Mouse (Mus musculus): ENCODE measurements around the gene Rnf182. TPM values are rescaled to one million over a fixed set of nuclear protein-coding genes. Genes with fewer than 3 reads are reported as not detected.

Rnf182 gene
- polyA plus RNA-seq, 1 experiment from 2014 or later = 0.33 TPM

GRCm38 (mm10) chr13:43696011-43696410, 80.5 kb downstream of the Rnf182 start:
- no peak for DNase-seq (ENCODE audit: low spot score)

- no peak for DNase-seq (ENCODE audit: low spot score)
These were observed 83.0 kb downstream of the Rnf182 start for GRCm38 (mm10) chr13:43698506-43698905.

- DNase-seq (ENCODE audit: low spot score) = no peak
These were observed 88.0 kb downstream of the Rnf182 start for GRCm38 (mm10) chr13:43703471-43703870.

- no peak for DNase-seq (ENCODE audit: low spot score)
These were observed 89.1 kb downstream of the Rnf182 start for GRCm38 (mm10) chr13:43704533-43705116.

GRCm38 (mm10) chr13:43706387-43706786, 90.9 kb downstream of the Rnf182 start:
- no peak for DNase-seq (ENCODE audit: low spot score)

GRCm38 (mm10) chr13:43709529-43709928, 94.0 kb downstream of the Rnf182 start:
- no peak for DNase-seq (ENCODE audit: low spot score)

GRCm38 (mm10) chr13:43711708-43712314, 96.3 kb downstream of the Rnf182 start:
- DNase-seq (ENCODE audit: low spot score) = no peak

- no peak for DNase-seq (ENCODE audit: low spot score)
These were observed 99.2 kb downstream of the Rnf182 start for GRCm38 (mm10) chr13:43714741-43715140.

- DNase-seq (ENCODE audit: low spot score) = no peak
These were observed 100.0 kb downstream of the Rnf182 start for GRCm38 (mm10) chr13:43715466-43715865.

- DNase-seq (ENCODE audit: low spot score) = no peak
These were observed 101.1 kb downstream of the Rnf182 start for GRCm38 (mm10) chr13:43716514-43717036.

- DNase-seq (ENCODE audit: low spot score) = no peak
These were observed 102.7 kb downstream of the Rnf182 start for GRCm38 (mm10) chr13:43718173-43718572.

GRCm38 (mm10) chr13:43720496-43720895, 105.0 kb downstream of the Rnf182 start:
- DNase-seq (ENCODE audit: low spot score) = no peak

Other genes starting within 250 kb of the Rnf182 start
- 282 and 292 TPM in 2 replicates for gene Nol7, start 217.3 kb upstream of the Rnf182 start, polyA plus RNA-seq (2015; fragmentation: Nextera tagmentation; extraction: Ambion mirVana)
- 13.1 and 15.3 TPM in 2 replicates for gene Ranbp9, start 134.4 kb upstream of the Rnf182 start, polyA plus RNA-seq (2015; fragmentation: Nextera tagmentation; extraction: Ambion mirVana)
- gene Mcur1, start 55.5 kb upstream of the Rnf182 start, polyA plus RNA-seq (2015; fragmentation: Nextera tagmentation; extraction: Ambion mirVana) = 11.9 and 12.7 TPM in 2 replicates
- 122 and 138 TPM in 2 replicates for gene Cd83, start 169.1 kb downstream of the Rnf182 start, polyA plus RNA-seq (2015; fragmentation: Nextera tagmentation; extraction: Ambion mirVana)